In the genomic region with DNA sequence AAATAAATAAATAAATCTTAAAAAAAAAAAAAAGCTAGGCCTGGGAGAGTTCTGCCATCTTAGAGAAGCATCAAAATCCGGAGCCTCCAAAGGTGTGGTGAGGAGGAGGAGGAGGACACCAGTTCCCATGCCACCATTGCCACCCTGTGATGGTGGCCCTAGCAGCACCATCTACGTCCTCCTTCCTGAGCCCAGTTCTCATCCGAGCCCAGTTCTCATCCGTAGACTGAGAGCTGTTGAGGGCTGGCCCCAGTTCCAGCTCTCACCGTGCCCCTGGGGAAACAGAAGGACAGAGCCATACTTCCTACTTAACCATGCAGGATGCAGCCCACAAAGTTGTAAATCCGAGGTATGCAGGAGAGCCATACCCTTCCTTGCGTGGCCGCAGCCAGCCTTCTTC, we compare ENCODE assay signal across 10 mouse cellular contexts. TPM values are rescaled to one million over a fixed set of nuclear protein-coding genes. Genes with fewer than 3 reads are reported as not detected.
DNase-seq lines count a peak whose midpoint lies in the region; ATAC-seq and TF ChIP-seq lines count a peak whose summit lies in the region.
"Had no signal": no experiment of that assay in that cellular context is flagged by ENCODE, and none has a peak within 500 bp of the region (broad histone marks: within the 10 kb centered on the region; RNA-seq: fewer than 3 reads in every experiment).

No protein-coding gene starts in this region.

- H3K4me3 ChIP-seq in lung, embryonic 14.5 days (ENCODE audit: low read depth, low read length): peak overlapping the region; percentile 11
- peak overlapping the region; percentile 24; the same call in 1 of the 2 replicates for H3K4me3 ChIP-seq in forebrain, embryonic 15.5 days
- 0 out of 2 replicates have a peak overlapping the region, but pooled peaks have one; percentile 4 for H3K4me3 ChIP-seq in limb, embryonic 12.5 days (replicated peaks)
- peak overlapping the region; percentile 10; the same call in 1 of the 2 replicates for H3K4me3 ChIP-seq in stomach, embryonic 14.5 days (ENCODE audit: low read depth, low read length)
- H3K4me3 ChIP-seq: erythroblast, embryonic 14.5 days had no signal

- peaks cover 11% of the 10 kb centered on the region; the same call in 1 of the 2 replicates for H3K4me1 ChIP-seq in lung, embryonic 14.5 days (ENCODE audit: insufficient read depth)
- H3K4me1 ChIP-seq in forebrain, embryonic 15.5 days: peaks cover 16% of the 10 kb centered on the region
- H3K4me1 ChIP-seq in limb, embryonic 12.5 days (replicated peaks): peaks cover 40% of the 10 kb centered on the region
- peaks cover 14% of the 10 kb centered on the region; the same call in 1 of the 2 replicates for H3K4me1 ChIP-seq in stomach, embryonic 14.5 days (ENCODE audit: control insufficient read depth, insufficient read depth, low read length)

- ATAC-seq in lung, embryonic 14.5 days (ENCODE audit: insufficient read depth): peak; percentile 29; the same call in 1 of the 2 replicates
- ATAC-seq in forebrain, embryonic 15.5 days (replicated peaks): no peak
- ATAC-seq in limb, embryonic 12.5 days (ENCODE audit: insufficient number of reproducible peaks, insufficient read depth, low FRiP score, low TSS enrichment, low read depth): no peak
- ATAC-seq in stomach, embryonic 14.5 days (ENCODE audit: insufficient number of reproducible peaks, insufficient read depth, low FRiP score, low read depth): no peak
- ATAC-seq: Patski had no signal

- no peak for DNase-seq in lung, embryonic 14.5 days
- DNase-seq in lung, postnatal 10 days: no peak
- DNase-seq in right cerebral cortex, postnatal 4 days: no peak
- DNase-seq in kidney, postnatal 25 days: no peak
- DNase-seq: kidney, postnatal 36 days had no signal

- 44% methylated on average over 8 of the region's 8 CpGs for WGBS in lung, embryonic 14.5 days
- WGBS in forebrain, embryonic 15.5 days: 53% methylated on average over 8 of the region's 8 CpGs
- 41% methylated on average over 8 of the region's 8 CpGs for WGBS in limb, embryonic 12.5 days
- 41% methylated on average over 8 of the region's 8 CpGs for whole genome bisulfite sequencing in stomach, embryonic 14.5 days

- H3K4me2 ChIP-seq in lung, embryonic 14.5 days: peak overlapping the region; percentile 51
- H3K4me2 ChIP-seq in forebrain, embryonic 15.5 days (replicated peaks): peak overlapping the region; percentile 39
- peak overlapping the region; percentile 46 for H3K4me2 ChIP-seq in limb, embryonic 12.5 days
- H3K4me2 ChIP-seq in stomach, embryonic 14.5 days (replicated peaks; ENCODE audit: low read depth, low read length): peak overlapping the region; percentile 43

- TF ChIP-seq CTCF in lung, embryonic 14.5 days (IDR thresholded peaks at IDR 0.05; ENCODE audit: low read depth): no peak

- no peaks in the 10 kb centered on the region for H3K9me3 ChIP-seq in lung, embryonic 14.5 days (ENCODE audit: low read depth, low read length)
- no peaks in the 10 kb centered on the region for H3K9me3 ChIP-seq in forebrain, embryonic 15.5 days
- no peaks in the 10 kb centered on the region for H3K9me3 ChIP-seq in limb, embryonic 12.5 days
- H3K9me3 ChIP-seq in stomach, embryonic 14.5 days (ENCODE audit: control insufficient read depth, low read depth, low read length): no peaks in the 10 kb centered on the region

- peak overlapping the region; percentile 81; the same call in 1 of the 2 replicates for H3K27ac ChIP-seq in lung, embryonic 14.5 days (ENCODE audit: low read depth)
- no peak overlapping the region for H3K27ac ChIP-seq in forebrain, embryonic 15.5 days (replicated peaks)
- no peak overlapping the region for H3K27ac ChIP-seq in limb, embryonic 12.5 days
- H3K27ac ChIP-seq in stomach, embryonic 14.5 days (ENCODE audit: low read length): peak overlapping the region; percentile 85; the same call in 1 of the 2 replicates

- no peak overlapping the region for H3K9ac ChIP-seq in lung, embryonic 14.5 days
- no peak overlapping the region for H3K9ac ChIP-seq in forebrain, embryonic 15.5 days (replicated peaks)
- H3K9ac ChIP-seq in limb, embryonic 12.5 days (replicated peaks): no peak overlapping the region
- peak overlapping the region; percentile 28 for H3K9ac ChIP-seq in stomach, embryonic 14.5 days (replicated peaks; ENCODE audit: low read depth, low read length)

- no peaks in the 10 kb centered on the region for H3K36me3 ChIP-seq in lung, embryonic 14.5 days (ENCODE audit: insufficient read depth)
- H3K36me3 ChIP-seq in forebrain, embryonic 15.5 days: no peaks in the 10 kb centered on the region
- H3K36me3 ChIP-seq in limb, embryonic 12.5 days: no peaks in the 10 kb centered on the region
- no peaks in the 10 kb centered on the region for H3K36me3 ChIP-seq in stomach, embryonic 14.5 days (ENCODE audit: control insufficient read depth, insufficient read depth, low read length)

- 0 out of 2 replicates have a peak, but pooled peaks cover 3% of the 10 kb centered on the region for H3K27me3 ChIP-seq in lung, embryonic 14.5 days (ENCODE audit: insufficient read depth, low read length)
- H3K27me3 ChIP-seq in forebrain, embryonic 15.5 days: no peaks in the 10 kb centered on the region
- H3K27me3 ChIP-seq in limb, embryonic 12.5 days: peaks cover 25% of the 10 kb centered on the region
- no peaks in the 10 kb centered on the region for H3K27me3 ChIP-seq in stomach, embryonic 14.5 days (ENCODE audit: control insufficient read depth, insufficient read depth, low read length)

RNA-seq across cellular contexts. Expression of gene Ngfr, which starts 22.4 kb away (rescaled TPM):
- 5.0 and 5.9 TPM in 2 replicates for polyA plus RNA-seq in lung, embryonic 14.5 days (2014; fragmentation: Nextera tagmentation; extraction: Ambion mirVana)
- 6.1 and 7.9 TPM in 2 replicates for polyA plus RNA-seq in forebrain, embryonic 15.5 days (2015; fragmentation: Nextera tagmentation; extraction: Ambion mirVana)
- 24.3 and 26.7 TPM in 2 replicates for polyA plus RNA-seq in limb, embryonic 12.5 days (2016; fragmentation: Nextera tagmentation; extraction: Ambion mirVana)
- 8.5 and 9.3 TPM in 2 replicates for polyA plus RNA-seq in stomach, embryonic 14.5 days (2014; fragmentation: Nextera tagmentation; extraction: Ambion mirVana)

RNA-seq across cellular contexts. Expression of gene Phb, which starts 56.8 kb away (rescaled TPM):
- polyA plus RNA-seq in lung, embryonic 14.5 days (2014; fragmentation: Nextera tagmentation; extraction: Ambion mirVana): 220 and 252 TPM in 2 replicates
- polyA plus RNA-seq in forebrain, embryonic 15.5 days (2015; fragmentation: Nextera tagmentation; extraction: Ambion mirVana): 187 and 192 TPM in 2 replicates
- 231 TPM in 2 replicates for polyA plus RNA-seq in limb, embryonic 12.5 days (2016; fragmentation: Nextera tagmentation; extraction: Ambion mirVana)
- polyA plus RNA-seq in stomach, embryonic 14.5 days (2014; fragmentation: Nextera tagmentation; extraction: Ambion mirVana): 224 and 239 TPM in 2 replicates

Comparison
In these comparisons a context has a peak if more than half of its experiments do, and no peak if none do; other contexts are left out.
1. H3K27ac ChIP-seq: peak in lung, embryonic 14.5 days (single experiment) and stomach, embryonic 14.5 days (single experiment); none in forebrain, embryonic 15.5 days (single experiment) and limb, embryonic 12.5 days (single experiment).
2. Peak in every context shown above with its lines, with median percentiles within 50 percentile points of each other: H3K4me2 ChIP-seq and H3K4me3 ChIP-seq.